Mouse (Mus musculus): ENCODE measurements around the gene Mrap2.

DNA sequence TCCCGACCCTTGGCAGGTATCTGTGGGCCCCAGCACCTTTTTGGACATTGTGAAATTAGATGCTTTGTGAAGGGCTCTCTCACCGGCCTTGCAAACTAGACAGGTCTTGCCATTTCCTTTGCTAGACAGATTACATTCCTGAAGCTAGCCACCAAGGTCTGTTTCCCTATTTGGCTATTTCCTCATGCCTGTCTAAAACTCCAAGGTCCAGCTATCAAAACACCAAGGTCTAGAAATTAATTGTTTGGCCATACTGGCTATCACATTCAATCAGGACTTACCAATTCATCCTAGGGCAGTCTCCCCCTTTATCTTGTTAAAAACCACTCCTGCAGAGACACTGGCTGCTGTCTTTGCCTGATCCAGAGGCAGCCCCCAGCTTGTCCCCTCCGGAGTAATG is 23.9 kb downstream of the Mrap2 start:
- no peak for TF ChIP-seq TCF12 (IDR thresholded peaks at IDR 0.05; ENCODE audit: low read depth, low read length)
- no peak for TF ChIP-seq E2F4 (IDR thresholded peaks at IDR 0.05; ENCODE audit: borderline replicate concordance, low read depth, low read length)
- TF ChIP-seq POLR2A (IDR thresholded peaks at IDR 0.05; ENCODE audit: control insufficient read depth in 1 of 2, insufficient read depth in 1 of 2, low read depth in 1 of 2, low read length in 2 of 2, poor library complexity in 1 of 2): no peak
- TF ChIP-seq RCOR1 (IDR thresholded peaks at IDR 0.05; ENCODE audit: low read depth, low read length): no peak
- no peak for TF ChIP-seq ZNF384 (IDR thresholded peaks at IDR 0.05; ENCODE audit: low read depth, low read length)
- TF ChIP-seq CHD2 (IDR thresholded peaks at IDR 0.05; ENCODE audit: low read length): no peak
- no peak for TF ChIP-seq CTCF (IDR thresholded peaks at IDR 0.05 in 2 of 3, conservative IDR thresholded peaks at IDR 0.05 in 1 of 3; ENCODE audit: control insufficient read depth in 1 of 3, insufficient read depth in 1 of 3, low read depth in 2 of 3, low read length in 3 of 3, poor library complexity in 1 of 3, severe bottlenecking in 1 of 3)
- no peak for TF ChIP-seq ZC3H11A (IDR thresholded peaks at IDR 0.05; ENCODE audit: low read depth, low read length)
- TF ChIP-seq MAX (IDR thresholded peaks at IDR 0.05; ENCODE audit: low read length): no peak
- no peak for TF ChIP-seq HCFC1 (IDR thresholded peaks at IDR 0.05; ENCODE audit: low read depth, low read length)
- no peak for TF ChIP-seq POLR2AphosphoS5 (IDR thresholded peaks at IDR 0.05; ENCODE audit: borderline replicate concordance, low read depth, low read length)
- no peak for TF ChIP-seq EP300 (IDR thresholded peaks at IDR 0.05; ENCODE audit: low read depth in 1 of 2, low read length in 2 of 2)
